In the genomic region with DNA sequence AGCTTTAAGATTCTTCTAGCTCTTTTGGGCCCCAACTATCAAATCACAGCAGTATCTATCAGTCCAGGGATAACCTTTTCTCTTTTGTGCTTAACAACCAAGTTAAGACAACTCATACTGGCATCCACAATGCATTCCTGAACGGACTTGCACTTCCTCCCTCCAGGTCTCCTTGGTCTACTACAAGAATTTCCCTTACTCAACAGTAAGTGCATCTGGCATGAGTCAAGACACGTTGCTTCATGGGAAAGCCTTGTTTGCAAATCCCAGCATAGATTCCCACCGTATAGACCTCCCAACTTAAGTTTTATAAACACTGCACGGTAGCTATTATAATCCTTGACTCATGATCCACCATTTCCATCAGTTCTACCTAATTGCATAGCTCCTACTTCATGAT, we compare ENCODE assay signal across 22 mouse cellular contexts.
"Had no signal": no experiment of that assay in that cellular context is flagged by ENCODE, and none has a peak within 500 bp of the region (broad histone marks: within the 10 kb centered on the region; RNA-seq: fewer than 3 reads in every experiment).

No protein-coding gene starts in this region.

- H3K4me1 ChIP-seq: heart, embryonic 10.5 days; heart, embryonic 12.5 days; hindbrain, embryonic 10.5 days; hindbrain, embryonic 12.5 days; intestine, embryonic 15.5 days; limb, embryonic 12.5 days; liver, embryonic 13.5 days had no signal

- DNase-seq: gastrocnemius, postnatal 14 days; gastrocnemius, postnatal 36 days; heart, adult 2 months; heart, postnatal 10 days; heart, postnatal 4 days; kidney, adult 18-20 months; kidney, adult 8-10 months; kidney, postnatal 10 days; kidney, postnatal 25 days; kidney, postnatal 4 days; liver; liver, embryonic 13.5 days had no signal

- H3K4me3 ChIP-seq: heart, adult 2 months; heart, embryonic 10.5 days; heart, embryonic 12.5 days; hindbrain, embryonic 10.5 days; hindbrain, embryonic 12.5 days; intestine, embryonic 15.5 days; layer of hippocampus, adult 2 months; left cerebral cortex, adult 2 months; limb, embryonic 10.5 days; limb, embryonic 12.5 days; liver, embryonic 13.5 days had no signal

- H3K27ac ChIP-seq: heart, adult 2 months; heart, embryonic 10.5 days; hindbrain, embryonic 10.5 days; hindbrain, embryonic 12.5 days; hindbrain, embryonic 14.5 days; intestine, embryonic 15.5 days; layer of hippocampus, adult 2 months; left cerebral cortex, adult 2 months; limb, embryonic 10.5 days; limb, embryonic 12.5 days; liver, embryonic 13.5 days had no signal
